Mouse (Mus musculus): ENCODE data around the gene Ptchd3. TPM values are rescaled to one million over a fixed set of nuclear protein-coding genes. Genes with fewer than 3 reads are reported as not detected.
A peak's percentile ranks its signal among the peaks of the same experiment; 100 is the strongest.

Ptchd3 gene
- polyA plus RNA-seq (2016; fragmentation: Nextera tagmentation; extraction: Ambion mirVana): not detected in 2 replicates

- H3K27ac ChIP-seq: no peak within 1 kb of the TSS
- WGBS: 74% methylated on average over 18 of the region's 18 CpGs
- H3K4me1 ChIP-seq: no peaks in the 10 kb centered on the region
- no peak for DNase-seq (ENCODE audit: extremely low spot score, low spot score)
- H3K4me3 ChIP-seq: peak within 1 kb of the TSS; percentile 16
- H3K36me3 ChIP-seq (replicated peaks): no peaks in the 10 kb centered on the region
- peaks cover 14% of the 10 kb centered on the region for H3K9me3 ChIP-seq
- H3K27me3 ChIP-seq (ENCODE audit: poor library complexity, severe bottlenecking): peaks cover 19% of the 10 kb centered on the region
Measured at GRCm38 (mm10) chr11:121829947-121830346, at the start of gene Ptchd3. TSS of gene Ptchd3 (plus strand) at chr11:121830247.

- WGBS: 83% methylated on average over 1 of the region's 1 CpGs
- Histone ChIP-seq H3K27ac (no peak overlapping the region), H3K36me3 (replicated peaks) (no peaks in the 10 kb centered on the region), H3K4me1 (no peaks in the 10 kb centered on the region), H3K4me3 (no peak overlapping the region), H3K9me3 (no peaks in the 10 kb centered on the region), H3K27me3 (ENCODE audit: poor library complexity, severe bottlenecking) (no peaks in the 10 kb centered on the region)
- DNase-seq (ENCODE audit: extremely low spot score, low spot score): no peak
Measured at GRCm38 (mm10) chr11:121781831-121782230, 48.2 kb upstream of the Ptchd3 start.

- Histone ChIP-seq H3K36me3 (replicated peaks) (no peaks in the 10 kb centered on the region), H3K27me3 (ENCODE audit: poor library complexity, severe bottlenecking) (no peaks in the 10 kb centered on the region), H3K4me1 (no peaks in the 10 kb centered on the region), H3K27ac (no peak overlapping the region), H3K4me3 (no peak overlapping the region), H3K9me3 (no peaks in the 10 kb centered on the region)
- DNase-seq (ENCODE audit: extremely low spot score, low spot score): no peak
Measured at GRCm38 (mm10) chr11:121787456-121787855, 42.6 kb upstream of the Ptchd3 start.

- DNase-seq (ENCODE audit: extremely low spot score, low spot score): no peak
- no peaks in the 10 kb centered on the region for H3K9me3 ChIP-seq
- no peaks in the 10 kb centered on the region for H3K36me3 ChIP-seq (replicated peaks)
- H3K4me1 ChIP-seq: peaks cover 1% of the 10 kb centered on the region; the same call in 1 of the 2 replicates
- no peak overlapping the region for H3K27ac ChIP-seq
- H3K4me3 ChIP-seq: no peak overlapping the region
- 86% methylated on average over 3 of the region's 3 CpGs for WGBS
- no peaks in the 10 kb centered on the region for H3K27me3 ChIP-seq (ENCODE audit: poor library complexity, severe bottlenecking)
Measured at GRCm38 (mm10) chr11:121789566-121789965, 40.5 kb upstream of the Ptchd3 start.

GRCm38 (mm10) chr11:121790671-121791094 is 39.4 kb upstream of the Ptchd3 start:
- no peak overlapping the region for H3K4me3 ChIP-seq
- peaks cover 5% of the 10 kb centered on the region for H3K4me1 ChIP-seq
- no peak overlapping the region for H3K27ac ChIP-seq
- WGBS: 88% methylated on average over 2 of the region's 2 CpGs
- H3K27me3 ChIP-seq (ENCODE audit: poor library complexity, severe bottlenecking): no peaks in the 10 kb centered on the region
- no peaks in the 10 kb centered on the region for H3K9me3 ChIP-seq
- H3K36me3 ChIP-seq (replicated peaks): no peaks in the 10 kb centered on the region
- no peak for DNase-seq (ENCODE audit: extremely low spot score, low spot score)

- H3K27me3 ChIP-seq (ENCODE audit: poor library complexity, severe bottlenecking): no peaks in the 10 kb centered on the region
- peaks cover 5% of the 10 kb centered on the region for H3K4me1 ChIP-seq
- no peaks in the 10 kb centered on the region for H3K36me3 ChIP-seq (replicated peaks)
- no peak for DNase-seq (ENCODE audit: extremely low spot score, low spot score)
- H3K27ac ChIP-seq: no peak overlapping the region
- 94% methylated on average over 3 of the region's 3 CpGs for WGBS
- H3K9me3 ChIP-seq: no peaks in the 10 kb centered on the region
- no peak overlapping the region for H3K4me3 ChIP-seq
Measured at GRCm38 (mm10) chr11:121791446-121791845, 38.6 kb upstream of the Ptchd3 start.

- H3K36me3 ChIP-seq (replicated peaks): no peaks in the 10 kb centered on the region
- H3K27ac ChIP-seq: no peak overlapping the region
- no peaks in the 10 kb centered on the region for H3K9me3 ChIP-seq
- no peak for DNase-seq (ENCODE audit: extremely low spot score, low spot score)
- H3K4me1 ChIP-seq: peaks cover 5% of the 10 kb centered on the region
- 80% methylated on average over 1 of the region's 1 CpGs for WGBS
- H3K27me3 ChIP-seq (ENCODE audit: poor library complexity, severe bottlenecking): no peaks in the 10 kb centered on the region
- no peak overlapping the region for H3K4me3 ChIP-seq
Measured at GRCm38 (mm10) chr11:121791991-121792390, 38.1 kb upstream of the Ptchd3 start.

- no peak for DNase-seq (ENCODE audit: extremely low spot score, low spot score)
- 94% methylated on average over 3 of the region's 3 CpGs for WGBS
- no peak overlapping the region for H3K27ac ChIP-seq
- H3K4me3 ChIP-seq: no peak overlapping the region
- H3K9me3 ChIP-seq: no peaks in the 10 kb centered on the region
- no peaks in the 10 kb centered on the region for H3K36me3 ChIP-seq (replicated peaks)
- peaks cover 5% of the 10 kb centered on the region for H3K4me1 ChIP-seq
- no peaks in the 10 kb centered on the region for H3K27me3 ChIP-seq (ENCODE audit: poor library complexity, severe bottlenecking)
Measured at GRCm38 (mm10) chr11:121793530-121793929, 36.5 kb upstream of the Ptchd3 start.

GRCm38 (mm10) chr11:121794186-121794585 is 35.9 kb upstream of the Ptchd3 start:
- Histone ChIP-seq H3K4me3 (no peak overlapping the region), H3K36me3 (replicated peaks) (no peaks in the 10 kb centered on the region), H3K9me3 (no peaks in the 10 kb centered on the region), H3K27ac (no peak overlapping the region), H3K27me3 (ENCODE audit: poor library complexity, severe bottlenecking) (no peaks in the 10 kb centered on the region), H3K4me1 (peaks cover 5% of the 10 kb centered on the region)
- WGBS: 85% methylated on average over 3 of the region's 3 CpGs
- DNase-seq (ENCODE audit: extremely low spot score, low spot score): no peak

GRCm38 (mm10) chr11:121794591-121795199 is 35.4 kb upstream of the Ptchd3 start:
- Histone ChIP-seq H3K4me1 (peaks cover 5% of the 10 kb centered on the region), H3K9me3 (no peaks in the 10 kb centered on the region), H3K27me3 (ENCODE audit: poor library complexity, severe bottlenecking) (no peaks in the 10 kb centered on the region), H3K4me3 (no peak overlapping the region), H3K36me3 (replicated peaks) (no peaks in the 10 kb centered on the region), H3K27ac (no peak overlapping the region)
- DNase-seq (ENCODE audit: extremely low spot score, low spot score): no peak
- 73% methylated on average over 6 of the region's 6 CpGs for WGBS

- DNase-seq (ENCODE audit: extremely low spot score, low spot score): no peak
- Histone ChIP-seq H3K4me3 (no peak overlapping the region), H3K9me3 (no peaks in the 10 kb centered on the region), H3K36me3 (replicated peaks) (no peaks in the 10 kb centered on the region), H3K27ac (no peak overlapping the region), H3K27me3 (ENCODE audit: poor library complexity, severe bottlenecking) (no peaks in the 10 kb centered on the region), H3K4me1 (peaks cover 5% of the 10 kb centered on the region)
- 96% methylated on average over 2 of the region's 2 CpGs for WGBS
Measured at GRCm38 (mm10) chr11:121795978-121796377, 34.1 kb upstream of the Ptchd3 start.

- Histone ChIP-seq H3K4me3 (no peak overlapping the region), H3K27ac (no peak overlapping the region), H3K27me3 (ENCODE audit: poor library complexity, severe bottlenecking) (no peaks in the 10 kb centered on the region), H3K9me3 (no peaks in the 10 kb centered on the region), H3K4me1 (peaks cover 5% of the 10 kb centered on the region), H3K36me3 (replicated peaks) (no peaks in the 10 kb centered on the region)
- DNase-seq (ENCODE audit: extremely low spot score, low spot score): no peak
- 88% methylated on average over 2 of the region's 2 CpGs for WGBS
Measured at GRCm38 (mm10) chr11:121798591-121798990, 31.5 kb upstream of the Ptchd3 start.

GRCm38 (mm10) chr11:121799746-121800299 is 30.2 kb upstream of the Ptchd3 start:
- no peak for DNase-seq (ENCODE audit: extremely low spot score, low spot score)
- WGBS: 89% methylated on average over 4 of the region's 4 CpGs
- no peaks in the 10 kb centered on the region for H3K36me3 ChIP-seq (replicated peaks)
- peaks cover 1% of the 10 kb centered on the region for H3K4me1 ChIP-seq
- H3K4me3 ChIP-seq: no peak overlapping the region
- H3K27ac ChIP-seq: no peak overlapping the region
- H3K27me3 ChIP-seq (ENCODE audit: poor library complexity, severe bottlenecking): no peaks in the 10 kb centered on the region
- no peaks in the 10 kb centered on the region for H3K9me3 ChIP-seq

All from forebrain, embryonic 10.5 days (tissue).